Mouse (Mus musculus): ENCODE data around the gene Cldn4. TPM values are rescaled to one million over a fixed set of nuclear protein-coding genes. Genes with fewer than 3 reads are reported as not detected.

The Cldn4 gene
- total RNA-seq (2021) = not detected
- long read RNA-seq = 0 reads

- DNase-seq (ENCODE audit: low spot score in 2 of 2) = no peak
Measured at GRCm38 (mm10) chr5:134946857-134947255, at the start of gene Cldn4. Gene Cldn4 (minus strand): TSS chr5:134946934.

DNA sequence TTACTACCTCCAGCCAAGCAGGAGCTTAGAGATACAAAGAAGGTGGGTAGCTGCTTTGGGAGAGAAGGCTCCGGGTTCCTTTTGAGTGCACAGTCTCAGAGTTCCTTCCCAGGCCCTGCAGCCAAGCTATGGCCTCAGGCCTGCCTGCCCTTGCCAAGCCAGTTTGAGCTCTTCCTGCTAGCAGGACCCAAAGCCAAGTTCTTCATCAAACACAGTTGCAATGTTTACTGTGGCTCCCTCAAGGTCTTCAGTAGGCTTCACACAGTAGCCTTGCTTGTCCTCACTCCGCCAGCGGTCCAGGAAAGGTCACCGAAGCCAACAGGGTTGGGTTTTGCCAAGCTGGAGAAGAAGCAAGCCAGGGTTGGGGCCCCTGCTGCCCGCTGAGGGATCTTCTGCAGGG lies 45.8 kb upstream of the Cldn4 start:
- no peak for DNase-seq (ENCODE audit: low spot score in 2 of 2)

DNA sequence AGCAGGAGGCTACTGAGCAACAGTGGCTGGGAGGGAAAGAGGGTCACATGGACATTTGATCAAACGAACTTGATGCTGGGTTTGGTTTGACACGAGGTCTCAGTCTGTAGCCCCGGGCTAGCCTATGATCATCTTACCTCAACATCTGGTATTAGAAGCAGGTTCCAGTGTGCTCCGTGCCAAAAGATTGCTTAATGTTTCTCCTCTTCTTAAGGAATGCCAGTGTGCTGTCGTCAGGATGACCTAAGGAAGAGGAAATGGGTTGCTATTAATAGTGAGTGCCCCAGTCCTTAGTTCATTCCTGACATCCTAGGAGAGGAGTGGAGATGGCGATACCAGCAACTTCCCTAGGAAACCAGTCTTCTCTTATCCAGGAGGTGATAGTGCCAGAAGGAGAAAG lies 43.0 kb upstream of the Cldn4 start:
- DNase-seq (ENCODE audit: low spot score in 2 of 2) = no peak

DNA sequence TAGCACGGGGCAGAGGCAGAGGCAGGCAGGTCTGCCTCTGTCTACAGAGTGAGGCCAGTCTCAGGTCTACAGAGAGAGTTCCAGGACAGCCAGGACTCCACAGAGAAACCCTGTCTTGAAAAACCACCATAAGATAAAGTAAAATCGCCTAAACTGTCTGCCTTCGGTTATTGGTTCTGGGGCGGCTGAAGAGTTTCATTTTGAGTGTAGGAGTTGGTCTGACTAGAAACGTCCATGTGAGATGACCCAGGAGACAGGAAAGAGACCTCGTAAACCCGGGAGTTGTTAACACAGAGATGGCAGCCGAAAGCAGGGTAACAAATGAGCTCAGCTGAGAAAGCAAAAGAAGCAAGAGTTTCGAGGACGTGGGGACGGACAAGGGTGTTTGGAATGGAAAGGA lies 42.4 kb upstream of the Cldn4 start:
- no peak for DNase-seq (ENCODE audit: low spot score in 2 of 2)

DNA sequence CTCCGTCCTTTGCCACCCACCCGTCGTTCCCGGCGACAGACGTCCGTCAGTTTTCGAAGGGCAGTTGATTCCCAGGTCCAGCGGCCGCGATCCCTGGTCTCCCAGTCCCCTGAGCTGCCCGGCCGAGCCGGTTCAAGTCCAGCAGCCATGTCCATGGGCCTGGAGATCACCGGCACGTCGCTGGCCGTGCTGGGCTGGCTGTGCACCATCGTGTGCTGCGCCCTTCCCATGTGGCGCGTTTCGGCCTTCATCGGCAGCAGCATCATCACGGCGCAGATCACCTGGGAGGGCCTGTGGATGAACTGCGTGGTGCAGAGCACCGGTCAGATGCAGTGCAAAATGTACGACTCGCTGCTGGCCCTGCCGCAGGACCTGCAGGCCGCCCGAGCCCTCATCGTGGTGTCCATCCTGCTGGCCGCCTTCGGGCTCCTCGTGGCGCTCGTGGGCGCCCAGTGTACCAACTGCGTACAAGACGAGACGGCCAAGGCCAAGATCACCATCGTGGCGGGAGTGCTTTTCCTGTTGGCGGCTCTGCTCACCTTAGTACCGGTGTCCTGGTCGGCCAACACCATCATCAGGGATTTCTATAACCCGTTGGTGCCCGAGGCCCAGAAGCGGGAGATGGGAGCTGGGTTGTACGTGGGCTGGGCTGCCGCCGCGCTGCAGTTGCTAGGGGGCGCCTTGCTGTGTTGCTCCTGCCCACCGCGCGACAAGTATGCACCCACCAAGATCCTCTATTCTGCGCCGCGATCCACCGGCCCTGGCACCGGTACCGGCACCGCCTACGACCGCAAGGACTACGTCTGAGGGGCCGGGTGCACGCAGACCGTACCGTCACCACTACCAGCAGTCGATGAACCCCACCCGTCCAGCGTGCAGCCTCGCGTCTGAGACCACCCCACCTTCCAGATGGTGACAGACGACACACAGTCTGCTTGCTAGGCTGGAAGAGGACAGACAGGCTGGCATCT lies 39.8 kb upstream of the Cldn4 start:
- DNase-seq (ENCODE audit: low spot score in 2 of 2) = peak; percentile 49 to 59

GRCm38 (mm10) chr5:134985633-134986297 lies 39.0 kb upstream of the Cldn4 start, which contains the start of gene Cldn3:
Gene Cldn3 (plus strand): TSS chr5:134986214.
- DNase-seq (ENCODE audit: low spot score in 2 of 2) = peak; percentile 32

GRCm38 (mm10) chr5:134983771-134984170 lies 37.0 kb upstream of the Cldn4 start:
- no peak for DNase-seq (ENCODE audit: low spot score in 2 of 2)

DNA sequence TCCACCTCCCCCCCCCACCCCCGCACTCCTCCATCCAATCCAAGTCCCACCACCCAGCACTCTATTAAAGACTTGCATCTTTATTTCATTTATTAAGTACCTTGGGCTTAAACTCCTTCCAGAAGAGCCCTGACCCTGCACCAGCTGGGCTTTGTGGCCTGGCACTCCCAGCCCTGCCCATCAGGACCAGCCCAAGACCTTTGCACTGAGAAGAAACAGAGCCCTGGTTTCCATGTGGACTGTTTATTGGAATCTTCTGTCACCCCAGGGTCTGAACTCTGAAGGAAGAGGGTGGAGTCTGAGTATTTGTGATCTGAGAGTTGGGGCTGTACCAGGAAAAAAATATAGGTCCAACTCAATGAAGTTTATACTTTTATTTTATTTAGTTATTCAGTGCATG lies 36.4 kb upstream of the Cldn4 start:
- no peak for DNase-seq (ENCODE audit: low spot score in 2 of 2)

GRCm38 (mm10) chr5:134981149-134981548 lies 34.4 kb upstream of the Cldn4 start:
- DNase-seq (ENCODE audit: low spot score in 2 of 2) = no peak

DNA sequence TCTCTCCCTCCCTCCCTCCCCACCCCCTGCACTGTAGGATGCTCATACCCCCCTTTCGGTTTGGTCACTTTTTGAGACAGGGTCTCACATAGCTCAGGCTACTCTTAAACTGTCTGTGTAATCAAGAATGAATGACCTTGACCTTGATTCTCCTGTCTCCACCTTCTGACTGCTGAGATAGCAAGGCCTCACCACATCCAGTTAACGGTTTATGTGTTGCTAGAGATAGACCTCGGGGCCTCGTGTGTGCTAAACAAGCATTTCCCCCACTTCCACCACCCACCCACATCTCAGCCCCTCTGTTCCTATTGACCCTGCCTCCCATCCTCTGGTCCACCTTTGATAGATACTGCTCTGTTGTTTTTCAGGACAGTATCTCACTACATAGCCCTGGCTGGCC lies 31.1 kb upstream of the Cldn4 start:
- no peak for DNase-seq (ENCODE audit: low spot score in 2 of 2)

DNA sequence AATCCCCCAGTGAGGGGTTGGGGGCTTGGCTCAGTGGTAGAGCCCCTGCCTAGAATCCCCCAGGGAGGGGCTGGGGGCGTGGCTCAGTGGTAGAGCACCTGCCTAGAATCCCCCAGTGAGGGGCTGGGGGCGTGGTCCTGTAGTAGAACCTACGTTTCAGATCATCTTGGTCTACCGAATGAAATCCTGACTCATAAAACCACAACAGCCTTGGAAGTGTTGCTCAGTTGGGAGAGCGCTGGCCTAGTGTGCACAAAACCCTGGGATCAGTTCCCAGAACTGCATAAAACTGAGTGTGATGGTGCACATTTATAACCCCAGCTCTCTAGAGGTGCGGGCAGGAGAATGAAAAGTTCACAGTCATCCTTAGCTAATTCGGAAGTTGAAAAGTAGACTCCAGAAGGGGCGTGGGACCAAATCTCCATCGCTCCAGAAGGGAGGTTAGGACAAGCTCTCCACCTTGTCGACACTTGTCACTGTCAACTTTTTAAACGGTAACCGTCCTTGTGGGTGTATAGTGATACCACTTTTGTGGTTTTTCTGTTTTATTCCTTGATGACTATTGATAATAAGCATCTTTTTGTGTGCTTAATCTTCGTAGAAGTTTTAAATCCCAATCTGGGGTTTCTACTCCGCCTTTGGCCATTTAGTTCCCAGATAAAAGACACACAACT lies 30.0 kb upstream of the Cldn4 start:
- no peak for DNase-seq (ENCODE audit: low spot score in 2 of 2)

DNA sequence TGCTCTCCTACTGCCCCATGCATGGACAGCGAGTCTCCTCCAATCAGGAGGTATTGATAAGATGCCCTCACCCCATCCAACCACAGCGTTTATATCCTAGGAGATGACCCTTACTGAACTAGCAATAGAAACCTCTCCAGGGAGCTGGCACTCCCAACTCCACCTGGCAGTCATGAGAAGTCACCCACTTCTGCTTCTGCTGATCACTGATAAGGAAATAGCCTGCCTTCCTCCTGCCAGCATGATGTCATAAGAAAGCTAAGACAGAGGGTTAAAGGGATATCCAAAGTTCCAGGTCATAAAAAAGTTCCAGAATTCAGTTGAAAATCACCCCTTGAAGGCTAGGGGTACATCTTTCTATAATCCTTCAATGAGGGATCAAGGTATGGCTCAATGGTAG lies 29.4 kb upstream of the Cldn4 start:
- no peak for DNase-seq (ENCODE audit: low spot score in 2 of 2)

GRCm38 (mm10) chr5:134974921-134975320 lies 28.2 kb upstream of the Cldn4 start:
- DNase-seq (ENCODE audit: low spot score in 2 of 2) = no peak

DNA sequence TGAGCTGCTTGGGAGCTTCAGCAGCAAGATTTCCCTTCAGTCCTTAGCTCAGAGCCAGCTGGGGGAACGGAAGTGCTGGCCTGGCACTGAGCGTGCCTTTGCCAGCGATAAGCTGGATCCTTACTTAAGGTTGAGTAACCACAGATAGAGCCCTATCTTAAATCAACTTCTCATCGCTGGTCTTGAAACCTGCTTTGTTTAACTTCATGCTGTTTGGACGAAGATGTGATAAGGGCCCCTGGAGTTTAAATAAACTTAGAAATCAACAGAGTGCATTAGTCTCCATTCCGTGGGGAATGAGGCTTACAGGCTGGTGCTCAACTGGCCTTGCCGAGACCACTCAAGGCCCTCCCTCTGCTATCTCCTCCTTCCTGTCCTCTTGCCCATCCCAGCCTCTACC lies 27.6 kb upstream of the Cldn4 start:
- no peak for DNase-seq (ENCODE audit: low spot score in 2 of 2)

DNA sequence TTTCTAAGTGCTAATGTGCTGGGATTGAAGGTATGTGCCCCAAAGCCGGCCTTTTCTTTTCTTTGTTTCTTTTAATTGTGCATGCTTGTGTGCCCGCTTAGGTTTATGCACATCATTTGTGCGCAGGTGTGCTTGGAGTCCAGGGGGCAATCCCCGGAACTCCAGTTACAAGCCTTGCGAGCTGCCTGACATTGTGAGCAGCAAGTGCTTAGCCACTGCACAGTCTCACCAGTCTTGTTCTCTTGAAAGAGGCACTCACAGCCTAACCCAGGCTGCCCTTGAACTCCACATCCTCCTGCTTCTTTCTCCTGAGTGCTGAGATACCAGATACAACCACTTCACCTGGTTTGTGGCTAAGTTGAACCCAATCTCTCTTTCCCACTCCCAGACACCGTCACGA lies 26.8 kb upstream of the Cldn4 start:
- DNase-seq (ENCODE audit: low spot score in 2 of 2) = no peak

DNA sequence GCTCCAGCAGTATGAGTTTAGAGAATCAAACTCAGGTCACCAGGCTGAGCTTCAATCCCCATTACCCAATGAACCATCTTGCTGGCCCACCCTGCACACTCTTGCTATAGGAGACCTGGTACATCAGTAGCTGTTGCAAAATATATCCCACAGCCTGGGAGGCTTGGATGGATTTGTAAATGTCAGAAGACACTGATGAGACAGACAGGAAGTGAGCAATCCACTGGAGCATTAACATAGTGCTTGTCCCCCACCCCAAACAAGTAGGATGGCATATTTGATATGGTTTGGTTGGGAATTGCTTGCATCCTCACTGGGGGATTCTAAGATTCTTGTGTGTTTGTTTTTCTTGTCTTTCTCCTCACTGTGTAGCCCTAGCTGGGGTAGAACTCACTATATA lies 26.3 kb upstream of the Cldn4 start:
- DNase-seq (ENCODE audit: low spot score in 2 of 2) = no peak

- no peak for DNase-seq (ENCODE audit: low spot score in 2 of 2)
Measured at GRCm38 (mm10) chr5:134970671-134971070, 23.9 kb upstream of the Cldn4 start.

GRCm38 (mm10) chr5:134967164-134967944 lies 20.6 kb upstream of the Cldn4 start:
- no peak for DNase-seq (ENCODE audit: low spot score in 2 of 2)

- DNase-seq (ENCODE audit: low spot score in 2 of 2) = peak; percentile 46 to 60
Measured at GRCm38 (mm10) chr5:134965852-134966821, 19.4 kb upstream of the Cldn4 start.

GRCm38 (mm10) chr5:134965473-134965851 lies 18.7 kb upstream of the Cldn4 start:
- peak; percentile 78 to 80 for DNase-seq (ENCODE audit: low spot score in 2 of 2)
